Mouse (Mus musculus) lung, postnatal 36 days (tissue): Measurements from ENCODE around the gene Vmn2r112.
"Not testable (repeated sequence)": the region's sequence is repeated elsewhere in the genome, so short reads cannot be mapped to it uniquely, and the experiment has no call there.

Source experiments
- DNase-seq: peaks from one replicate; pipeline ENCODE4 v3.0.0; 2022; ENCODE audit warnings: mixed read lengths

Gene Vmn2r112

GRCm38 (mm10) chr17:22600651-22601050 is at the start of gene Vmn2r112:
Gene Vmn2r112 (plus strand): TSS chr17:22600951.
- not testable (repeated sequence) for DNase-seq

GRCm38 (mm10) chr17:22573382-22573781 is 27.4 kb upstream of the Vmn2r112 start, which contains the start of gene Vmn2r111:
Gene Vmn2r111 (minus strand): TSS chr17:22573482.
- DNase-seq = not testable (repeated sequence)

GRCm38 (mm10) chr17:22630646-22631045 is 29.9 kb downstream of the Vmn2r112 start:
- DNase-seq = no peak
